Mouse (Mus musculus) spleen, postnatal 14 days (tissue): ENCODE results near the gene D5Ertd579e.

Source experiments
- DNase-seq, 2 experiments: peaks; one replicate each; pipeline ENCODE4 v3.0.0; 2021 to 2022; ENCODE audit warnings: low spot score in 2 of 2

D5Ertd579e gene

GRCm38 (mm10) chr5:36608939-36609499 is 86.8 kb downstream of the D5Ertd579e start:
- no peak for DNase-seq

DNA sequence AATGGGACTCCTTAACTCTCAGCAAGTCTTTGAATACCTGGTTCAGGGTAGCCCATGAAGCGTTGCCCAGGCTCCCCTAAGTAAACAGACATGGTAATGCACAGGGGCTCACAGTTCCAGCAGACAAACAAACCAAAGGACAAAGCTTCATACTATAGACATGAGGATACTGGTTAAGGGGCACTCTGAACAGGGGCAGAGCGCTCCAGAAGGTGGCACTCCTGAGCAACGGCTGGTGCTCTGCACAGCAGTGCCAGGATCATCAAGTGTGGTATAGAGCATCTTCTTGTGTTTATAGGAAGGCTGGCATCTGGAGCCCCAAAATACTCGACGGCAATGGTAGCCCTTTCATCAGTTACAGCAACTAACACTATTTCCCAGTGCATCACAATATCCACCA is 92.8 kb downstream of the D5Ertd579e start:
- peak in 1 of 2 experiments; percentile 54 for DNase-seq

DNA sequence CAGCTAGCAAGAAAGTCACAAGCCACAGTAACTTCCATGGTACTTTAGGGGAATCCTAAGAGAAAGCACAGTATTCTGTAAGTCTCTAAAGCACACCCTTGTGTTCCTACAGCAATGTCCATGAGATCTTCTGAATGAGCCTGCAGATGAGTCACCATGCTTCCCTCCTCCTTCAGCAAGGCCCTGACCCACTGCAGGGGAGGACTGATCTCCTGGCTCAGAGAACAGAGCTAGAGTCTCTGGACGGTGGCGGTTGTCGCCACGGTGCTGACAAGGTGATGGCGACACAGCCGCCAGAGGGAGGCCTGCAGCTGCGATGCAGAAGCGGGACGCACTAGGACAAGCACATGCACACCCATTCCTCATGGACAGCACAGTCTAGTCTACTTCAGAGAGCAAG is 93.8 kb downstream of the D5Ertd579e start:
- no peak for DNase-seq

DNA sequence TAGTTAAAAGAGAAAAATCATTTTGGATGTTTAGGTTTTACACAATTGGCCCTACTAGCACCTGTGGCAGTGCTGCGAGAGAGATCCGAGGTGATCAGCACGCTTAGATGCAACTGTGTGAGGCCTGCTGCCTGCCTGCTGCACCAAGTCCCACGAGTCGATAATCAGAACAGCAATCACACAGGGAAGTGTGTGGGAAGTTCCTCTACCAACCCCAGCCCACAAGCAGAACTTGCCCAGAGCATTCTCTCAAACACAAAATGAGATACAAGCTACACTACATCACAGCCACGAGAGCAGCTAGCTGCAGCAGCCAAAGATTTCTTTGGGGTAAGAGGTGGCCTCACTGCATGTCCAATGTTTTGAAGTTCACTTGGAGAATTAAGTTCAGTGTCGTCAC is 94.3 kb downstream of the D5Ertd579e start:
- DNase-seq: no peak

DNA sequence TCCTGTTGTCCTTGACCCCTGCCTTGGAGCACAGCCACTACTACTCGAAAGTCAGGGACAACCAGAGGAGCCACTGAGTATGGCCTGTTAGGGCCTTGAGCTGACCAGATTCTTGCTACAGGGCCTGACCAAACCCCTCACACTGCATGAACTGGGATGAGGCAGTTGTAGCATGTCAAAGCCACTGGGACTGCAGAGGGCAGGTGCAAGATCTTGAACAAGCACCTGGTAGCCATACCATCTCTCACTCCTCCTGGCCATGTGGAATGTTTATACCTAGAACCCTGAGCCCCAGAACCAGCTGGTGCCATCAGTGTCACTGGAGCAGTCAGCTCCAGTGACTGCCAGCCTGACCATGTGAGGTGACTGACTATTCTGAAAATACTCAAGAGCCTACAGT is 96.9 kb downstream of the D5Ertd579e start:
- no peak for DNase-seq

DNA sequence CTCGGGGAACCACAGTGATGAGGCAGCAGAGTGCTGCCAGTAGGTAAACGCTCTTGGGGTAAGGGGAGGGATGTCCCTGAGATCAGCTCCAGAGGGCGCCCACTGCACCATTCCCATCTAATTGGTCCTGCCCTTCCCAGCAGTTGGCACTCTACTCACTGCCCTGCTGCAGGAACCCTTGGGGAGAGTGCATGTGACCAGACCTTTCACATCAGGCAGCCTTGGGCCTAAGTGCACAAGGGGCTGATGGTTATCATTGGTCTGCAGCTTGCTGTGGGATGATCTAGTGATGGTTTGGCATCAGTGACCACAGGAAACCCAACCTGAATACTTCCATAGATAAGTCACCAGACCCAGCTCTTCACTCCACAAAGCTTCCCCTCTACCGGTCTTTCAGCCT is 98.2 kb downstream of the D5Ertd579e start:
- DNase-seq: no peak

DNA sequence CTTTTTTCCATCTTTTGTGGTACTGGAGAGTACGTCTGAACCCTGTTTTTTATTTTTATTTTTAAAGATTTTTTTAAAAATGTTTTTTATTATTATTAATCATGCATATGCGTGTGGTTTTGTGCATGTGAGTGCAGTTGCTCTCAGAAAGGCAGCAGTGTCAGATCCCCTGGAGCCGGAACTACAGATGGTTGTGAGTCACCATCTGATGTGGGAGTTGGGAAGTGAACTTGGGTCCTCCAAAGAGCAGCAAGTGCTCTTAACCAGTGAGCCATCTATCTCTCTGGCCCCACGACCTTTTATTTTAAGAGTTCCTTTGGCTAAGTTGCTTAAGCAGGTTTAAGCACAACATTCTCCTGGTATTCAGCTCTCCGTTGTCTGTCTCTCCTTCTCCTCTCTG is 99.6 kb downstream of the D5Ertd579e start:
- DNase-seq: no peak

- no peak for DNase-seq
Measured at GRCm38 (mm10) chr5:36595115-36595514, 100.7 kb downstream of the D5Ertd579e start.

DNA sequence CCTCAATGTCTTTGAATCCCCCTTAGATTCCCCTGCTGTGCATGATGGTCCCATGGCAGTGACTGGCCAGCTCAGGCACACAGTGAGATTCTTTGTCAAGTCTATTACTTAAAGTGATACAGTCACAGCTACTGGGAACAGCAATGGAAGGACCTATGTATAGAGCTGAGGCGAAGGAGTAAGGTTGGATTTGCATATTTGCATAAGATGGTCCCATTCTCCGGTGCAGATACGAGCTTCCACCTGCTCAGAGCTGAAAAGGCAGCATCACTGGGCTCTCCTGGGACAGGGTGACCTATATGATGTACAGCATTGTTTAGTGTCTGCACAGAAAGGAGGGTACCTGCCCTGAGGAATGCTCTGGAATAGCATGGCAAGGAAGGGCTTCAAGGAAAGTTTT is 101.5 kb downstream of the D5Ertd579e start:
- no peak for DNase-seq

DNA sequence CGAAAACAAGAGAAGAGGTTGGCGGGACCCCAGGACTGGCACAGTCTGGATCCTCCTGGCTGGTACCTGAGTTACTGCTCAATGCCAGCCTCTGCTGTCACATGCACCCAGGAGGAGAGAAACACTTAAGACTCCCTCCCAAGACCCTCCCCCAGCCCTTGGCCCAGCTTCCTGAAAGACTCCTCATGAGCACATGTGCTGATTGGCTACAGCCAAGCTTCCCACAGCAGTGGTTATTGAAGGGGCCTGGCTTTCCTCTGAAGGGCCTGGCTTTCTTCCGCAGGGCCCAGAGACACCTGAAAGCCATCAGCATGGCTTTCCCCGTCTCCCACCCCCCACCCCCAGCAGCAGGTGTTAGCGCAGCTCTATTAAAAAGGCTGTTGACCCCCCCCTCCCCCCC is 102.6 kb downstream of the D5Ertd579e start, which contains the start of gene Tbc1d14:
Gene Tbc1d14, minus strand, starts transcription at position 101 of the 400 bp plus-strand sequence.
- DNase-seq: no peak

DNA sequence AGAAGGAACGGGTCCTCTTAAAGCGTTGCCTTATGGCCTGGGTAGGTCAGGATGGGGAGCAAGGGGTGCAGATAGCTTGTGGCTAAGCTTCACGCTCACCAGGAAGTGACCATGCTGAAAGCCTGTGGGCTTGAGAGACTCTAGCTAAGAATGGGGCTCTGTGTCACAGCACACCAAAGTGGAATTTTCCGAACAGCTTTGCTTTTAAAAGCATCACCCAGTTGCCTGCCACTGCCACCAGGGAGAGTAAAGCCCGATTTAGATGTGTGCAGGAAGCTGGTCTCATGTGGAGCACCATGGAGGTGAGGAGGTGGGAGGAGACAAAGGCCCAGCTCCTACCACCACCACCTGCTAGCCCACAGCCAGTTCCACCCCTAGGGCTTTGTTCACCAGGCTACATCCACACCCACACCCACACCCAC is 105.3 kb downstream of the D5Ertd579e start:
- no peak for DNase-seq

DNA sequence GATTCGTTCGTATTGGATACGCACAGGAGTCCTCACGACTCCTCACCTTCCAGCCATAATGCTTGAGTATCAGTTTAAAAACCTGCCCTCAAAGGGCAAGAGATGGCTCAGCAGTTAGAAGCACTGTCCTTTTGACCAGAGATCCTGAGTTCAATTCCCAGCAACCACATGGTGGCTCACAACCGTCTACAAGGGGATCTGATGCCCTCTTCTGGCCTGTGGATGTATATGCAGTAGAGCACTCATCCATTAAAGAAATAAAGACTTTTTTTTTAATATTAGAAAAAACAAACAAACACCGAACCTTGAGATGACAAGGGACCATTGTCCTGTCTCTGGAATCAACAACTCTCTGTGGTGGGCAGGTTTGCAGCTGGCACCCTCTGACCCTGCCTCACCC is 111.5 kb downstream of the D5Ertd579e start:
- DNase-seq: no peak

DNA sequence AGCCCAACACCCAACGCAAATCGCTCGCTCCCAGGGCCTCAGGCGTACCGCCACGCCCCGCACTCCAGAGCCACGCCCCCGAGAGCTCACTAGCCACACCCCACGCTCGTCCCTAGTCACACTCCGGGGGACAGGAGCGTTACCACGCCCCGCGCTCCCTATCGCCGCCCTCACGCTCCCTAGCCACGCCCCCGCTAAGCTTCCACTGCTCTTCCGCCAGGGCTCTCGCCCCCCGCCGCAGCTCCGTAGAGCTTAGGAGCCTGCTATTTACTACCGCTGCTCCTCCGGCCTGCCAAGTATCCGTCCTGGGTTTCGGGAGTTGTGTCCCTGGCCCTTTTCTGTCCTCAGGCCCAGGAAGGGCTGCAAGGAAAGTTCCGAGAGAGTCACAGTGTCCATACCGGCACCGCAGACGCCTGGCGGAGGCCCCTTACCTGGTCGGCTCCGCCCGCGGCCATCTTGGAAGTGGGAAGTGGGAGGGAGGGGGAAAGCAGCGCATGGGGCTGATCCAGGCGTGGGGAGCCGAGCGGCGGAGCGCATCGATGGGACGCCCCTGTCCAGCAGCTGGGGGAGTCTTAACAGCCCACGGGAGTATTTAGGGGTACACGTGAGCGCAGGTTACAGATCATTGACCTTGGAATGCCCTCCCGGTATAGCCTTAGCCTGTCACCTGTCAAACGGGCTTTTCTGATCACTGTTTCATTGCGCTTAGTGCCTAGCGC is 113.7 kb downstream of the D5Ertd579e start:
- DNase-seq: peak; percentile 100

DNA sequence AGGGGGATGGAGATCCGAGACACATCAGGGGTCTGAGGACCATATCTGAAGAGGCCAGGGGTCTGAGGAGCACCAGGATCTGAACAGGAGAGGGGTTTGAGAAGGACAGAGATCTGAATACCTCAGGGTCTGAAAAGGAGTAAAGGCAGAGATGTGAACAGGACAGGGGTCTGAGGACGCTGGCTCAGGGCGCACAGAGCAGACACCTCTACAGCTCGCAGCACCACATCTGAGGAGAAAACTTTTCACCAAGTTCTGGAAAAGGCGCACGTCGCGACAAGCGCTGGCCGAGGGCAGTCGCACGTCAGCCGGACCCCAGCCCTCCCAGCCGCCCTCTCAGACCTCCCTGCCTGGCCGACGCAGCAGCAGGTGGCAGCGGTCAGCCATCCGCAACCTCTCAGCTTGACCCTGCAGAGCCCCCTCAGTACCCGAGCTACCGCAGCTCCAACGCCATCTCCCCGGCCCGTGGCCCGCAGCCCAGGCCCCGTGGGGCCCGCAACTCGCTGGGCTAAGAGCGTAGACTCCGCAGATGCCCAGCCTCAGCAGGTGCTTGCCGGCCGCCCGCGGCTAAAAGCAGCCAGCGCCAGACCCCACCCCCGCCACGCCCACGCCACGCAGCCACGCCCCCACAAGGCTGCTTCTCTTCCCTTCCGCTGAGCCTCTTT is 114.4 kb downstream of the D5Ertd579e start:
- no peak for DNase-seq

DNA sequence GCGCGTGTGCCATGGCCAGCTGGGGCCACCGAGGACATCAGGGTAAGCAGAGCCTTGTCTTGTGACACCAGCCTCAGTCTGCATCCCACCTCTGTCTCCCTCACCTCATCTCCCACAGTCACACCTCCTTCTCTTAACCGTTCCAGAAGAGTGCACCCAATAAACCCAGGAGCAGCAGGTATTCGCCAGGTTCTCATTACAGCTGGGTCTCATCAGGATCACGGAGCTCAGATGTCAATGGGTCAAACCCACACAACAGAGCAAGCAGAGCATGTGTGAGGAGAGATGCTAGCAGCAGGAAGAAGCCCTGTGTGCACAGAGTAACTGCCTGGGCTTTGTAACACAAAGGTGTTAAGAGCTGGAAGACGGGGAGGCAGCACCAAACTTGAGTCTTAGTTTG is 115.9 kb downstream of the D5Ertd579e start:
- no peak for DNase-seq

- no peak for DNase-seq
Measured at GRCm38 (mm10) chr5:36578982-36579381, 116.8 kb downstream of the D5Ertd579e start.

- no peak for DNase-seq
Measured at GRCm38 (mm10) chr5:36576457-36576856, 119.4 kb downstream of the D5Ertd579e start.

DNA sequence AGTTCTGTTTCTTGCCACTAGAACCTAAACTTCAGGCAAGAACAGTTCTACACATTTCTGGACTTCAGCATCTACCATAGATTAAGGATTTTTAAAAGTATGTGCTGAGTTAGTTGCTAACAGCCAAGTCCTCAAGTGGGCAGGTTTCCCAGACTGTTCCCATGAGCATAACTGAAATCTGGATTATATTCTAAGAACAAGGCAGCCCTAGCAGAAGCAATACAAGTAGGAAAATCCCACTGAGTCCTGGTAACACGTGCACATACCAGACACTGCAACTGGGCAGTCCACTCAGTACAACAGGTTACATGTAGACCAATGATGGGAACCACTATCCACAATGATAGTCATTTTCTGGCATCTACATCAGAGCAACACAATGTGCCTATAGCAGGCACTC is 120.1 kb downstream of the D5Ertd579e start:
- no peak for DNase-seq

DNA sequence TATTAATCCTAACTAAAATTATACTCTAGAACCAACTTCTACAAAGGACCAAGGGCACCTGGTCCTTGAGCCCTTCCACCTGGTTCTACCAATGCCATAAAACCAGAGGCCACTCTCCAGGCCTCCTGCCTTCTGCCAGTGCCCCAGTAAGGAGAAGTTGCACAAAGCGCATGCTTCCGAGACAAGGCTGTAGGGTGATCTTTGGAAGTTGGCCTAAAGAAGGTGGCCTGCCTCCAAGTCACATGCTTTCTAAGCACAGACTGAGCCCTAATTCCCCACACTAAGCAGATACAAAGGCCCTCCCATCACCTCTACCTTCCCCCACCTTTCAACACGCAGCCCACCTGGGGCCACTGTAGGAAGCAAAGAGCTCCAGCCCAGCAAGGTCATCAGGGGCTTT is 120.6 kb downstream of the D5Ertd579e start:
- DNase-seq: no peak

DNA sequence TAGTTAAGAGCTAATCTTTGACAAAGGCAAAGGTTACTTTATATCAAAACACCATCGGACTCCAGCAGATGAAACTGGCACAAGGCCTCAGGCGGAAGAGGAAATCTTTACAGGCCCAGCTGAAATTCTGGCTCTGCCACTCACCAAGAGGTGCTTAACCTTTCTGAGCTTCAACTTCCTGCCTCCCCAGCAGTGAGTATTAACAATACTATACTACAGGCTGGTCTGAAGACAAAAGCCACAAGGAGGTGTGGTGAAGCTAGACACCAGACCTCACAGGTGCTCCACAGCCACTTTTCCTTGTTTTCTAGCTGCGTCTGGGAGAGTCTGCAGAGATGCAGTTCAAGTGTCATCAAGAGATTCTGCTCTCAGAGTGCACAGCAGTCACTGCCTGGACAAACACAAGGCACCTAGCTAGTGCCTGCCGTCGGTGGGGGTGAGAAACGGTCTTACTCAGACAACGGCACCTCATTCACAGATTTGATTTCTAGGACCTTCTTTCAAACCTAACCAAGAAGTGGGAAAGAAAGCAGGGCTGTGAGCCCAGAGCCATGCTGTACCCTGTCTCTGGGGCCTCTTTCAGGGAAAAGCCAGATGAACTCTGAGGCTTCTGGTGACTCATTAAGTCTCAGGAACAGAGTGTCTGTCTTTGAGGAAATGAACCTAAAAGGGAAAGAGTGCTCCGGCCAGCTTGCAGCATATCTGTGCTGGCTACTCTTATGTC is 121.5 kb downstream of the D5Ertd579e start:
- no peak for DNase-seq

DNA sequence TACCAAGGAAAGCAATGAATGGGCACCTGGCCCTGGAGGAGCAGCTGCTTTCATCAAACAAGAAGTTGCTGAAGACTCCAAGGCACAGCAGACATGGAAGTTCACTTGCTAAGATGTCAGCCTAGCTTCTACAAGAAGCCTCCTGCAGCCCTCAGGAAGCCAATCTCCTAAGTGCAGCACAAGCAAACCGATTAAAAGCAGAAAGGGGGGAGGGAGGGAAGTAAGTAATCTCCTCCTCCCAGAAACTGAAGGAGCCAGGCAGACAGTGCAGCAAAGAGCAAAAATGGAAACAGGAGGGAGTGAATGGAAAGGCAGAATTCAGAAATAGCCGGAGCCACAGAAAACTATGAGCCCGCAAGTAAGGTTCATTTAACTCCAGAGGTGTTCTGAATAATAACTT is 122.5 kb downstream of the D5Ertd579e start:
- DNase-seq: no peak

DNA sequence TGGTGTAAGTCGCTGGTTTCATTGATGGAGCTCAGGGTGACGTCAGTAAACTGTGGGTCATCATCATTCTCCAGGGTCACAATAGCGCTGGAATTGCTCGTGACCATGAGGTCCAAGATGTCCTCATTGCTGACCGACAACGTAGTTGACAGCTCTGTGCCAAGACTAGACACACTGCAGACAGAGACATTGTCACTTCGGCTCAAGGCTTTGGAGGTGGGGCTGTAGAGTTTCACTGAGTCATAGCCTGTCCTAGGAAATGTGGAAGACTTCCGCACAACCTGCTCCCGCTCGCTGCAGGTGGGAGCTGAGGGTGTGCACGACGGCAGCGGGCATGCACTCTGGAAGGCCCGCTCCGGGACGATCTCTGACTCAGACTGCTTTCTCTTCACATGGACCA is 124.5 kb downstream of the D5Ertd579e start:
- DNase-seq: no peak
